Mouse (Mus musculus) layer of hippocampus, adult 18-20 months (tissue): Measurements from ENCODE around the gene Catsper1. TPM values are rescaled to one million over a fixed set of nuclear protein-coding genes. Genes with fewer than 3 reads are reported as not detected.
"Not testable (repeated sequence)": the region's sequence is repeated elsewhere in the genome, so short reads cannot be mapped to it uniquely, and the experiment has no call there.

Source experiments
- DNase-seq, 2 experiments: peaks; one replicate each; pipeline ENCODE4 v3.0.0; 2022; ENCODE audit warnings: low spot score in 2 of 2
- total RNA-seq, 2 experiments: library from RNA; stranded (reverse); gene quantifications; 2 replicates each; pipeline ENCODE4 v1.2.3; 2021

Catsper1 gene
- total RNA-seq, 2 experiments from 2014 or later = not detected

- not testable (repeated sequence) for DNase-seq
Observed at GRCm38 (mm10) chr19:5349502-5349873, 13.9 kb downstream of the Catsper1 start, which contains the start of gene Cst6. Gene Cst6, minus strand, starts transcription at chr19:5349574.

- DNase-seq = no peak
Observed at GRCm38 (mm10) chr19:5353609-5354008, 18.1 kb downstream of the Catsper1 start.

DNA sequence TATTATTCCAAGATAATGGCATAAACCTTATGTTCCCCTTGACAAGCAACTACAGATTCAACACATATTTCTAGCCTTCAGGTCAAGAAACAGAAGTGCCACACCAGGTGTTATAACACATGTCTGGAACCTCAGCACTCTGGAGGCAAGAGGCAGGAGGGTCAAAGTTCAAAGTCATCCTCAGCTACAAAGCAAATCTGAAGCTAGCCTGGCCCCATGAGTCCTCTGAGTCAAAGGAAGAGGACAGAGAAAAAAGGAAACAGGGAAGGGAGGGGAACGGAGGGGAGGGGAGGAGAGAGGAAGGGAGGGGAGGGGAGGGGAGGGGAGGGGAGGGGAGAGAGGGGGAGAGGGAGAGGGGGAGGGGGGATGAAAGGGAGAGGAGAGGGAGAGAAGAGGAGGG is 20.5 kb downstream of the Catsper1 start:
- DNase-seq = no peak

GRCm38 (mm10) chr19:5362186-5362585 is 26.6 kb downstream of the Catsper1 start:
- no peak for DNase-seq

DNA sequence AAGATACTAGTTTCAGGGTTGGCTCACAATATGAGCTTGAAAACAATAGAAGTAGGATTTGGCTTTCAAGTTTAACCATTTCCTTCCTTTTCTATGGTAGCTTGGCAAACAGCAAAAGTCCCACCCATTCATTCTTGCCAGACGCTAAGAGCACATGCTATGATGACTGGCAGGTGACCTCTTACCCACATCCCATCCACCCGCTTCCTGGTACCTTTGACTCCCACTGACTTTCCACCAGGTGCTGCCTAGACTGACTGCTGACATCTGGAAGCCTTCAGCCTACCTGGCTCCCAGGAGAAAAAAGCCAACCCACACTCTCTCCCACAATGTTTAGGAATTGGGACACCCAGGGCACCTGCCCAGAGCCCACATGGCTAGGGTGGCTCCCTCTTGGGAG is 28.6 kb downstream of the Catsper1 start:
- DNase-seq = no peak

- DNase-seq = no peak
Observed at GRCm38 (mm10) chr19:5365751-5366150, 30.2 kb downstream of the Catsper1 start.

- DNase-seq = peak; percentile 91 to 97
Observed at GRCm38 (mm10) chr19:5366175-5367052, 30.9 kb downstream of the Catsper1 start, which contains the start of gene Eif1ad. Gene Eif1ad, plus strand, starts transcription at chr19:5366741.

GRCm38 (mm10) chr19:5367053-5367359 is 31.5 kb downstream of the Catsper1 start, which contains the start of gene Banf1:
Gene Banf1, minus strand, starts transcription at chr19:5367168.
- DNase-seq = no peak

DNA sequence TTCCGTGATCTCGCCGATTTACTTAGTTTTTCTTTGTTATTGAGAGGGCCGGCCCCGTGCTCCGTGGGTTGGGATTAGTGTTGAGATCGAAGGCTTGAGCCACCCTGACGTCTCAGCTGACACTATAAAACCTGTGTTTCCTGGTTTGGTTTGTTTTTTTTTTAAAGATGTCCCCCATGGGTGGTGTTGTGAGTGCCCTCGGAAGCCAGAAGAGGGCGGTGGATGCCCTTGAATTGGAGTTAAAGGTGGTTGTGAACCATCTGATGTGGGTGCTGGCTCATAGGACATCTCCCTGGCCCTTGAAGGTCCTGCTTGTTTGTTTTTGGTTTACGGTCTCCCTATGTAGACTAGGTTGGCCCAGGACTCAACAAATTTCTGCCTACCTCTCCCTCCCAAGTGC is 31.9 kb downstream of the Catsper1 start:
- DNase-seq = no peak

DNA sequence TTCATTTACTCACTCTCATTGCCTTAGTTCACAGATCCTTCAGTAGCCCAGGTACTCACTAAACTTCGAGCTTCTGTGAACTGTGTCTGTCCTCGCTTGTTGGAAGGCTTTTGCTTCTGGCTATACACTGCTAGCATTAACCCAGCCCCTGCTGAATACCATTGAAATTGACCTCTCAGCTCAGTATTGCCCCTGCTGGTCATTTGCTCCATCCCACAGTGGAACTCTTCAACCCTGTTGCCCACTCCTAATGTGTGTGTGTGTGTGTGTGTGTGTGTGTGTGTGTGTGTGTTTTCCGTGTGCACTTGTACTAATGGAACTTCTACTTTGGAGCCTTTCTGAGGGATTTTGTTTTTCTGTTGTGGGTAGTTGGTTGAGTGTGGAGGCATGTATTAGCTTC is 35.4 kb downstream of the Catsper1 start:
- no peak for DNase-seq

GRCm38 (mm10) chr19:5372724-5373123 is 37.2 kb downstream of the Catsper1 start:
- no peak for DNase-seq

- no peak for DNase-seq
Observed at GRCm38 (mm10) chr19:5374177-5374576, 38.6 kb downstream of the Catsper1 start.

DNA sequence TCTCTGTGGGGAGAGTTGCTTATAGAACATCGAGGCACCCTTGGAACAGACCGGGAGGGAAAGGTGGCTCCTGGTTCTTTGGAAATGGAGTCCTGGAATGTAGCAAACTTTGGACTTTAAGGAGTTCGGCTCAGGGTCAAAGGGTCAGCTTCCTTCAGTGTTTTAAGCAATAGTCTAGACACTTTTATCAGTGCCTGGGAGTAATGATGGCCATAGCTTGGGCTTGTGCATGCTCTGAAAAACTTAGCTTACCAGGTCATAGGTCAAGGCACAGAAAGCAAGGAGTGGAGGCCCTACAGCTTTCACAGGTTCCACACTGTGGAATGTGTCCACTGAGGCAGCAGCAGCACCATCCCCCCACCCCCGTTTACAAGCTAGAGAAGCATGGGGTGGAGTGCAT is 39.2 kb downstream of the Catsper1 start:
- no peak for DNase-seq

DNA sequence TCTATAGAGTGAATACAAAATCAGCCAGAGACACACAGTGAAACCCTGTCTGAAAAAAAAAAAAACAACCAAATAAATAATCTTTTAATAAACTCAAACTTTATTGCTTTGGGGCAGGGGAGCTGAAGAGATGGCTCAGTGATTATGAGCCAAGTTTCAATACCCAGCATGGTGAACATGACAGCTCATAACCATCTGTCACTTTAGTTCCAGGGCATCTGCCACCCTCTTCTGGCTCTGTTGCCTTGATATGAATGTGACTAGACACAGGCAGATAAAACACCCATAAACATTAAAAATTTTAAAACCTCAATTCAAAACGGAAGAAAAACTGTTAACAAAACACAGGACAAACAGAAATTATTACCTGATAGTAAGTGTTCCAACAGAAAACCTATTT is 41.9 kb downstream of the Catsper1 start:
- DNase-seq = peak; percentile 60 to 93

DNA sequence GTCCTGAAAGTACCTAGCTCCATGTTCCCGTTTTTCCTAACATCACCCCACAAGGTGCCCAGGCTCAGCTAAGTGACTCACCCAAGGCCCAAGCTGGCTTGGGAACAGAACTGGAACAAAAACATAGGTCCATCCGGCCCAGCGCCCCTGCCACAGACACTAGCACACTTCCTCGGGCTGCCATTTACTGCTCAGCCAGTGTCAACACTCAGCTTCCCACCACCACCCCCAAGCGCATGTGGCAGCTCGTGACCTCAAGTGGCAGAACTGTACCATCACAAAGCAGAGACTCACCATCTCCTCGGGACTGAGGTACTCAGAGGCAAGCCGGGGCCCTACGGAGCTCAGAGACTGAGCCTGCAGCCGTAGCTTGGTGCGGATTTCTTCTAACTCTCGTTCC is 47.8 kb downstream of the Catsper1 start:
- DNase-seq = no peak

GRCm38 (mm10) chr19:5384715-5385114 is 49.2 kb downstream of the Catsper1 start:
- DNase-seq = no peak

- no peak for DNase-seq
Observed at GRCm38 (mm10) chr19:5388011-5388441, 52.5 kb downstream of the Catsper1 start.

DNA sequence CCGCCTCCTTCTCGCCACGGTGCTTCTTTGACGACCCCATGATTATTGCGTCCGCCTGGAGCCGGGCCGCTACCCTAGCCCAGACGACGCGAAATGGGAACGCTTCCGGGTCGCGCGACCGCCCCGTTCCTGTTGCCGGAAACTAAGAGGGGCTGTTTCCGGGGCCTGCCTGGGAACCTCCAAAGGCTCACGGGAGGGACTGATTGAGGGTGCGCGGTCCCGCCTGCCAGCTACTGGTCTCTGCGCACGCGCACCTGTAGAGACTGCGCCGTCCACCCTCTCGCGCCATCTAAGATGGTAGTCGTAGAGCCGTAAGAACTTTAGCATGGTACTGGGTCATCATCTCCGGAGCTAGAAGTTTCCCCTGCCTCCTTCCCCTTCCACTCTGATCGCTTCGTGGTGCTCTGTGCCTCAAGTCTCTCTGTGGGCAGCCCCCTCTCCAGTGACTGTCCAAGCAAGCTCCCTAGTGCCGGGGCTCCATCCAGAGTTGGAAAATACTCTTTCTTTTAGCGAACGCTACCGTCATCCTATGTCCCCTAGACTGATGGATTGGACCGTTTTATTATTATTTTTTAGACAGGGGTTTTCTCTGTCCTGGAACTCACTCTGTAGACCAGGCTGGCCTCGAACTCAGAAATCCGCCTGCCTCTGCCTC is 53.2 kb downstream of the Catsper1 start, which contains the start of gene Sart1:
Sart1 (minus strand) TSS at position 116 of the 655 bp plus-strand sequence.
- DNase-seq = peak; percentile 95 to 98

- DNase-seq = no peak
Observed at GRCm38 (mm10) chr19:5389647-5390046, 54.1 kb downstream of the Catsper1 start.

- no peak for DNase-seq
Observed at GRCm38 (mm10) chr19:5390416-5390815, 54.9 kb downstream of the Catsper1 start.

DNA sequence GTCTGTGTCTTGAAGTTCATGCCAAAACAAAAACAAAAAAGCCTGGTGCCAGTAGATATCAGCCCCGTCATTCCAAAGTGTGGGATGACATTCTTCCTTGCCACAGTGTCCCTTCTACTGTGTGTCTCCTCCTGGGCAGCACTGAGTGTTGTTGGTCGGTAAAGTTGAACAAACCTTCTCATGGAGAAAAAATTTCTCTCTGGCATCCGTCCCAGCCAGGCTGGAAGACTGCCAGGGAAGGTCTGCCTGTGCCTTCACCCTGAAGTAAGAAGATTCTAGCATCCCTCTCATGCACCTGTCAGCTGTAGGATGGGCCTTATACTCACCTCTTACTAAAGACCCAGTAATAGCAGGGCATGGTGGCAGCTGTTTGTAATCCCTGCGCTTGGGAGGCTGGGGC is 57.4 kb downstream of the Catsper1 start:
- no peak for DNase-seq
